Mouse (Mus musculus): ENCODE results near the gene Nbeal2. TPM values are rescaled to one million over a fixed set of nuclear protein-coding genes. Genes with fewer than 3 reads are reported as not detected.

Nbeal2 gene
- polyA plus RNA-seq, 2 experiments from 2014 or later = 20.1 to 20.5 TPM

Other genes with a start within 250 kb of the Nbeal2 start
- gene Ptpn23, start 245.9 kb downstream of the Nbeal2 start, polyA plus RNA-seq (2017; shearing (Covaris generic)) = 1 to 10 TPM; 7.2 TPM
- gene Ngp, start 234.4 kb downstream of the Nbeal2 start, polyA plus RNA-seq (2017; shearing (Covaris generic)) = not detected
- gene Klhl18, start 177.5 kb downstream of the Nbeal2 start, polyA plus RNA-seq (2017; shearing (Covaris generic)) = 10 to 100 TPM in 1 of 2 experiments, 1 to 10 TPM in 1; 9.0 to 19.3 TPM
- 1 to 10 TPM in 1 of 2 experiments, under 1 TPM in 1; 0.44 to 1.0 TPM for gene Kif9, start 177.2 kb downstream of the Nbeal2 start, polyA plus RNA-seq (2017; shearing (Covaris generic))
- 10 to 100 TPM; 45.0 to 53.9 TPM for gene Setd2, start 121.6 kb downstream of the Nbeal2 start, polyA plus RNA-seq (2017; shearing (Covaris generic))
- 1 to 10 TPM; 5.5 to 8.2 TPM for gene Nradd, start 29.7 kb downstream of the Nbeal2 start, polyA plus RNA-seq (2017; shearing (Covaris generic))
- gene Ccdc12, start 2.3 kb upstream of the Nbeal2 start, polyA plus RNA-seq (2017; shearing (Covaris generic)) = 100 to 1,000 TPM; 225 to 243 TPM
- gene Myl3, start 87.7 kb upstream of the Nbeal2 start, polyA plus RNA-seq (2017; shearing (Covaris generic)) = not detected
- not detected for gene Pth1r, start 93.0 kb upstream of the Nbeal2 start, polyA plus RNA-seq (2017; shearing (Covaris generic))
- gene Prss42, start 144.0 kb upstream of the Nbeal2 start, polyA plus RNA-seq (2017; shearing (Covaris generic)) = not detected
- not detected for gene Prss44, start 159.8 kb upstream of the Nbeal2 start, polyA plus RNA-seq (2017; shearing (Covaris generic))
- gene Prss43, start 172.5 kb upstream of the Nbeal2 start, polyA plus RNA-seq (2017; shearing (Covaris generic)) = not detected
- not detected for gene Prss45, start 180.4 kb upstream of the Nbeal2 start, polyA plus RNA-seq (2017; shearing (Covaris generic))
- gene Prss46, start 190.3 kb upstream of the Nbeal2 start, polyA plus RNA-seq (2017; shearing (Covaris generic)) = not detected
- gene Prss50, start 203.8 kb upstream of the Nbeal2 start, polyA plus RNA-seq (2017; shearing (Covaris generic)) = not detected
- 10 to 100 TPM; 17.4 to 29.4 TPM for gene Als2cl, start 225.7 kb upstream of the Nbeal2 start, polyA plus RNA-seq (2017; shearing (Covaris generic))
- 1 to 10 TPM; 2.5 to 3.5 TPM for gene Tmie, start 226.0 kb upstream of the Nbeal2 start, polyA plus RNA-seq (2017; shearing (Covaris generic))

Data from CD4-positive, CD25-positive, alpha-beta regulatory T cell, adult 4 months (primary cell).